Mouse (Mus musculus): ENCODE measurements at regions not wholly inside any gene's neighbourhood (a gene's known extent, or its start where the extent isn't known, plus 50 kb on each side); places are given as distances from the start of the nearest gene placed in this dataset.

DNA sequence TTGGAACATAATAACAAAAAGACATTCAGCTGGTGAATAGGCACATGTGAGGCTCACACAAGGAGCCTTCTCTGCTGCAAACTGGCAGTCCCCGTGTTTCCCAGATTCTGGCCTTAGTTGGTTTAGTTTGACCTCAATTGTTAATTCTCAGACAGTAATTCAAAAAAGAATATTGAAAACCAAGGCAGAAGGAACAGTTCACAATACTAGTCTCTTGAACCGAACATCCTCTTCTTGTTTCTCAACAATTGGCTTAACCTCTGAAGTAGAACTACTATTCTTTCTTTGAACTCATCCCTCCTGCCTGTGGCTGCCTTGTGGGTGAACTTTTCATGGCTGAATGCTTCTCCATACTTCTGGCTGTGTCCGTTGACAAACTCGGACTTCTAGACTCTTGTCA is 110.4 kb upstream of the Neil3 start:
- no peak for DNase-seq (ENCODE audit: extremely low read depth, insufficient read length, low spot score)

DNA sequence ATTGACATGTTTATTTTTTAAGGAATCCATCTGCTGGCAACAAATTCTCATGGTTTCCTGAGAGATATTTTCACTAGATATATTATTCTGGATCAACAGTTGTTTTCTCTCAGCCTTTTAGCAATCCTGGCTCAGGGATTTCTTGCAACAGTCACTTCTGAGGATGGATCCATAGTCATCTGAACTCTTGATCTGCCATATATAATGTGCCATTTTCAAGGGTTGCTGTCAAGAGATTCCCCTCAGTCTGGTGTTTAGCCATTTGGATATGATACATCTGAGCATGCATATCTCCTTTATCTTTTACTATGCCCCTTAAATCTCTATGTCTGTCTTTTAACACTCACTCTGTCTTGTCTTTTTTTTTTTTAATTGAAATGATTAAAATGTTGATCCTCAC is 130.3 kb upstream of the Neil3 start:
- DNase-seq (ENCODE audit: extremely low read depth, insufficient read length, low spot score): no peak

DNA sequence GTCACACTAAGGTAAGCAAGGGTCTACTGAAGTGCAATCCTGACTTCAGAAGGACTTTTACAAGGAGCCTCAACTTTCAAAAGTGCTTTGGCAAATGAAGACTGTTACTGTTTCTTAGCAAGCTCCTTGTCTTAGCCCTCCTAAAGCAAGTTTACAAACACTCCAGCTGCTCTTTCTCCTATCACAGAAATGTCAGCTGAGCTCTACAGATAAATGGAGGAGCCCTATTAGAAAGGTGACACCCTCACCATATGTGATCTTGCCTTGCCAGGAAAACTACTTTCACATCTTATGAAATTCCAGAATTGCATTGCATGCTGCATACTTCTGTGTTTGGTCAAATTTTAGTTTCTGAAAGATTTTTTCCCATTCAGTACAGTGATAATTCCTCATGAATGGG is 136.6 kb upstream of the Neil3 start:
- DNase-seq (ENCODE audit: extremely low read depth, insufficient read length, low spot score): no peak

DNA sequence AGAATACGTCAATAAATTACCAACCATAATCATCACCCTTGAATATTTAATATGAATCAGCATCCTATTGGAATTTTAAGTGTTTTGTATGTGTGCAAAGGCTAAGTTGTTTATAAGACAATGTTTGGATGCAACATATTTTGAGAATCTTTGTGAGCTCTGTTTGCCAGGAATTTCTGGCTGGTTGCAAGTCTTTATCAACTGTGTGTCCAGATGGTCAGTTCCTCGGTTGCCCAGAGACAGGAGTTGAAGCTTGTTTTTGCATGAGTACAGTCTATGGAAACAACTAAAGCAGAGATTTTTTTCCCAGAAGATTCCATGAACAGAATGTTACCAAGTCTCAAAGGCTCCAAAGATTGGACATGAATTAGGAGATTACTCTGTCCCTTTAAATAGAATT is 142.0 kb upstream of the Neil3 start:
- DNase-seq (ENCODE audit: extremely low read depth, insufficient read length, low spot score): no peak

DNA sequence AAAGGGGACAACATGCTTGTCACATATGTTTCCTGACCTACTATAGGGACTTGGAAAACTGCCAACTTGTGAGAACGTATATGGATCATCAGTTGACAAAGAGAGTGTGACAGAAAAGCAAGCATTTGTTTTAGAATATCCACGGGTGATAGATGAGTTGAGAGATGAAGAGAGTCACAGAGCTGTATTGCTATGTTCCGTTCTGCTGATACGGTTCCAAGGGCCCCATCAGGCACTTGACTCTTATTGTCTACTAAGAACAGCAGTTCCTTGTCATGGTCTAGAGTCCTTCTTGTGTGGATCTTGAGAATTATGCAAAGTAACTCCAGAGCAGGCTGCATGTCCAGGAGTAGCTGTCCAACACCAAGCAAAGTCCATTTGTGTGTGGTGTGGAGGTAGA is 143.0 kb upstream of the Neil3 start:
- no peak for DNase-seq (ENCODE audit: extremely low read depth, insufficient read length, low spot score)

DNA sequence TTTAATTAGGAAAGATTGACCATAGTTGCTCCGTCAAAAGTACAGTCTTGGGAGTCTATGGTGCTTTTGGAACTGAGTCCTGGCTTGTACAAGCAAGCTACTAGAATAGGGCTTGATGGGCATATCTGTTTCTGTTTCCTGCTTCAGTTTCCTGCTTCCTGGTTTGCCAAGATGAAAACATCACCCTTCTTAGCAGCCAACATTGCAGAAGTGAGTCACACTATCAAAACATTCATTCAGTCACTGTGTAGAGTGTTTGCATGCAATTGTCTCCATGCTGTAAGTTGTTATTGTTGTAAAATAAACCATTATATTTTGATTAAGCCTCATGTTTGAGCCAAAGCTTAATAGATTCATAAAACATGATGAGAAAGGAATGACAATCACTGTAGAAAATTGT is 149.3 kb upstream of the Neil3 start:
- no peak for DNase-seq (ENCODE audit: extremely low read depth, insufficient read length, low spot score)

DNA sequence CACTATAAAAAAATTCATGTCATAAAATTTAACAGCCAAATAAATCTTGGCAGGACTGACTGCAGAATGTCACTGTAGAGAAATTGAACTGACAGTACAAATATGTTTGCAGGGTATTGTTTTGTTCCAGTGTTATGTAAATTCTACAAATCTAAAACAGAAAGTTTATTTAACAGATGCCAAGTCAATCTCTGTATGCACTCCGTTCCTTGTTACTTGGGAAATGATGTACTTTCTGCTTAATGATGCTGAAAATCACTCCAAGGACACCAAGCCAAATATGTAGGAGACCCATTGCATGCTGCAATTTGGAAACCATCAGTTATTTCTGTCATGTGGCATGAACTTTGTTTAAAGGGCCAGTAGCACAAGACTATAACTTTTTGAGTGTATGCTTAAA is 182.3 kb upstream of the Neil3 start:
- DNase-seq (ENCODE audit: extremely low read depth, insufficient read length, low spot score): no peak

DNA sequence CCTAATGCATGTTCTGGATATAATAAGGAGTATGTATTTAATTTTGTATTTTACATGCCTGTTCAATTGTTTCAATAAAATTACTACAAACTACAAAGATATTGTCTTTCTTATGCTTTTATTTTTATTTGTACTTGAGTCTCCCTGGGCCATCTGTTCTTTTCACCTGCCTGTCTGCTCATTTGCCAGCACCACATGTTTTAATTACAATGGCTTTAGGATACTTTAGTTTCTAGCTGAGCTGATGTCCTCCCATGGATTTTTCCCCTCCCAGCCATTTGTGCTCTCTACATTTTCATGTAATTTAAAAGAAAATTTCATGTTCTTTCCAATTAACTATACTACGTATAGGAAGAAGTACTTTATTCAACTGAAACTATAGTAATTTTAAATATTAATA is 188.5 kb upstream of the Neil3 start:
- DNase-seq (ENCODE audit: extremely low read depth, insufficient read length, low spot score): no peak

DNA sequence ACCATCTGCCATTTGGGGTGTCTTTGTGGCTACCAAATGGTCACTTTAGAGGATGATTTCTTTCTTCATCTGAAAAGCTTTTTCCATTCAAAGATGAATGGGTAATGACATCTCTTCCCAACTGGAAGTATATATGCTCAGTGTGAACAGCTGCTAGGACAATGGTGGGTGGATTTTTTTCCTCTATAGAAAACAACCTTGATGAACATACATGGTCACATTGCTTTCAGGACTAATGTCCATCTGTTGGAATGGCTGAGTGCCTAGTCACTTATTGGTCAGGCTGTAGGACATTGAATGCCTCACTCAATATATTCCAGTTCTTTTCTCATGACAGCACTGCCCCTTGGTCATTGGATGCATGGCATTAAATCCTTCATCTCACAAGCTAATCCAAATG is 209.0 kb upstream of the Neil3 start:
- DNase-seq (ENCODE audit: extremely low read depth, insufficient read length, low spot score): no peak

DNA sequence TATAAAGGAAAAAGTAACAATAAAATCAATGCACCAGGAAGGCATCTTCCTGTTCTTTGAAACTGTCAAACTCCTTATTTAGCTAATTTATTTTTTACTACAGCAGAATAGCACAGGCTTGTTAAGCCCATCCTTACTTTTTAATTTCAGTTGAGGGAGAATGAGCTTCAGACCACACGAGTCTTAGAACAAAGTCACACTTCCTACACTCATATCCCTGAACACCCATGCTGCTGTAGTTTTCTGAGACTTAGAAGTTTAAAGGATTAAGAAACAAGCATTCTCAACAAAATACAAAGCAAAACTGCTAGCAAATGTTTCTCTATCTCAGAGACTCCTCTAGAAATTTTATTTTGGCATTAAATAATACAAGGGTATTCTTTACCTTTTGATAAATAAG is 208.8 kb upstream of the Vegfc start:
- no peak for DNase-seq (ENCODE audit: extremely low read depth, insufficient read length, low spot score)

DNA sequence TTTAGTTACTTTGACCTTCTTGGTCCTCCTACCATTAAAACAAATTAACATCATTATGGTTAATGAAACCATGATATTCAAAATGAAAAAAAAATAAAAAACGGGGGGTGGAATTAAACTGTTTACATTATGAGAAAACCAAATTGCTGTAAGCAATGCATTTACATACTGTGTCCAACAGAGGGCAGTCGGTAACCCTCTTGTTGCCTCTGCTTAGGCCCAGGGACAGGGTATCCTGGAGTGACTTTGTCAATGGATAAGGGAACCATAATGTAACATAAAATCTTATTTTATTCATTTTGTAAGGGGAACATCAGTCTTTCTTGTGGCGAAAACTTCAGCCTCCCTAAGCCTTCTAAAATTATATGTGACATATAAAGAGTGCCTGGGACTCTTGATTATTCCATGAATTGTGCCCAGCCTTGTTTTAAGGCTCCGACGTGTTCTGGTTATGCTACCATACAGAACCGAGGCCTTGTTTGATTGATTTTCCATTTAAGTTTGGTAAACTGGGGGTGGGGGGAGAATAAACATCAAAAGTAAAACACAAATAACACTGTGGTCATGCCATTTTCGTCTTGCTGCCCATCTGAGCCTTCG is 207.3 kb upstream of the Vegfc start:
- DNase-seq (ENCODE audit: extremely low read depth, insufficient read length, low spot score): no peak

DNA sequence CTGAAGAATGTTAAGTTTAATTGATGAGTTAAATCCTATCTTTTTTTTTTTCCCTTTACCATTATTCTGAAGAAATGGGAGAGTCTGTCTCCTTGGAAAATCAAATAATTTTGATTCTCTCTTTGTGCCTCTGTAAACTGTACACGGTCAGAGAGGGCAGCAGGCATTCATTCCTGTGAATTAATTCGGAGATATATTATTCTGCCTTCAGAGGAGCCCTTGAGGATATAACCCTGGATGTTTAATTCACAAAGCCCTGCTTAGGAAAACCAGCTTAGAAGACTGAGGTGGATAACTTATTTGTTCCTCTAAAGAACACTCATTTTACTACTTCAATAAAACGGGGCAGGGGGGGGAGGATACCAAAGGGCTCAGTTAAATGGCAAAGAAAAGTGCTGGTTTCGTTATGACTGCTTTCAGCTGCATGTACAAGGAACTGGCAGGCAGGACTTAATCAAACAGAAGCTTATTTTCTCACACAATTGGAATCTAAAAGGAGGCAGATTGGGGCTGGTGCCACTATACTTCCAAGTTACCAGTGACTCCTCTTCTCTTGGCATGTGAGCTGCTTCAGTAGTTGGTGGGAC is 205.3 kb upstream of the Vegfc start:
- DNase-seq (ENCODE audit: extremely low read depth, insufficient read length, low spot score): no peak

DNA sequence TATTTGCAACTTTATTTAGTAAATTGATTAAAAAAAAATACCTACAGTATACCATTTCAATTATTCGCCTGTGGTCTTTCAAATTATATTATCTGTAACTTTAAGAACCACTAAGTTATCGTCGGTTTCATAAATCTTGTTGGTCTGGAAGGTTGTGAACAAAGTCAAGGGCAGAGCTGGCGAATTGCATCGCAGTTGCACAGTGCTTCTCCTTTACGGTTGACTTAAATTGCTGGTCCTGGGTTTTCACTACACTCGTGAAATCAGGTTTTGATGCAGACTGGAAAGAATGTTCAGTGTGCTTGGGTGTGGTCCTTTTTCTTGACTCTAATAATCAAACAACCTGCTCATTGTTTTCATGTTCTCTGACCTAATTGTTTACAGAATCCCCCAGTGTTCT is 198.6 kb upstream of the Vegfc start:
- no peak for DNase-seq (ENCODE audit: extremely low read depth, insufficient read length, low spot score)

DNA sequence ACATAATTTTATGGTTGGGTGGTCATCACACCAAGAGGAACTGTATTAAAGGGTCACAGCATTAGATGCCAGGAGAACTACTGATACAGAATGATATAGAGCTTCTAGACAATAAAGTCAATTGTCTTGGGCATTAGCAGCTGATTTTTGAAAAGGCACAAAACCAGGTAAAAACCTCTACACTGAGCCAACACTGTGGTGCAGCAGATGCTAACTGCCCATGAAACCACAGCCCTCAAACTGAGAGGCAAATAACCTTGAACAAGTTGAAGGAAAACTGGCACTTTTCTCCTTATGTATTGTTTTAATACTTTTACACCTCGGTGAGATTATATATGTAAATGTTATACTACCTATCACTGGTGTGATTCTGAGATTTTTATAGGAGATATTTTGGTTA is 195.9 kb upstream of the Vegfc start:
- no peak for DNase-seq (ENCODE audit: extremely low read depth, insufficient read length, low spot score)

DNA sequence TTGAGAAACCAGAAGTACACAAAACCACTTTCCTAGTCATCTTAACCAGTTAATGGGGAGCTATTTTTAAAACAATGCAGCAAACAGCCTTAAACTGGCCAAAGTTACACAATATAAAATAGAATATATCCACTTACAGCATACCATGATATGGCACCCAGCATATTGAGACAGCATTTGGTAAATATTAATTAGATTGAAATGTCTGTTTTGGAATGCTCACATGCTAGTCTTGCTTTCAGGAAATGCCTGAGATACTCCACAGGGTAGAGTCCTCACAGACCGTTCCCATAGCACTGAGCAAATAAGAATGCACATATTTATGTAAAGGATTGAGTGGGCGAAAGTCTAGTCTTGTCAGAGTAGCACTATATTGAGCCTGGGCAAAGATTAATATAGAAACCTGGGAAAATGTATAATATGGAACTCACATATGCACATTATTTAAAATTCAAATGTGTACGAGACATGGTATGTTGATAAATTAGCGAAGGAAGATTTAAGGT is 185.1 kb upstream of the Vegfc start:
- DNase-seq (ENCODE audit: extremely low read depth, insufficient read length, low spot score): no peak

DNA sequence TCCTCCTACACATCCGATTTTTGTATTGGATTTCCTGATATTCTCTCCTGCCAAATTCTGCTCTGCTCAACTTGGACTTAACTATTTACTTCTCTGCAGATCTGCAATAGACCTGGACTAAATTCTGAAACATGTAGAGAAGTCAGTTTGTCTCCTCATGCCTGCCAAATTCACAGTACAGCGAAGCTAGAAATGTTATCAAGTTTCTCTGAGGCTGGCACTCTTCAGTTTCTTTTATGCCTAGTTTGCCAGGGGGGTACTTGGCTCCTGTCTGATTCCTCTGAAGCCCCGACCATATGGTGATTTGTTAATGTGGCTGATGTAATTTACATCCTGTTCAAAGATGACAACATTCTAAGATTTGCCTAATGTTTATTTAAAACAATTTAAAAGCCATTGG is 184.6 kb upstream of the Vegfc start:
- DNase-seq (ENCODE audit: extremely low read depth, insufficient read length, low spot score): no peak

DNA sequence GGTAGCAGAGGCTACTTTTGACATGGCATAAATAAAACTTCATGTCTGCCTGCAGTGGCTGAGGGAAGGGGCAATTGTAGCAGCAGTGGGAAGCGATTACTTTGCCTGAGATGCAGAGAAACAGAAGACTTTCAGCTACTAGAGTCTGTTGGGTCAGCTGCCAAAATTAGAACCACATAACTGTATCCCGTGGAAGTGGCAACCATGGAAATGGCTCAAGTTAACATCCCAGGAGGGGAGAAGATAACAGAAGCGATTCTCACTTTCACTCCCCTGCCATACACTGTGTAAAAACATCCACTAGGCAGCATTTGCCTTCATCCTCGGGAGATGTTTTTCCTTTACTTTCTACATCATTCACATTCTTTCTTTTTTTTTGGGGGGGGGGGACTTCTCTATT is 155.1 kb upstream of the Vegfc start:
- DNase-seq (ENCODE audit: extremely low read depth, insufficient read length, low spot score): no peak

DNA sequence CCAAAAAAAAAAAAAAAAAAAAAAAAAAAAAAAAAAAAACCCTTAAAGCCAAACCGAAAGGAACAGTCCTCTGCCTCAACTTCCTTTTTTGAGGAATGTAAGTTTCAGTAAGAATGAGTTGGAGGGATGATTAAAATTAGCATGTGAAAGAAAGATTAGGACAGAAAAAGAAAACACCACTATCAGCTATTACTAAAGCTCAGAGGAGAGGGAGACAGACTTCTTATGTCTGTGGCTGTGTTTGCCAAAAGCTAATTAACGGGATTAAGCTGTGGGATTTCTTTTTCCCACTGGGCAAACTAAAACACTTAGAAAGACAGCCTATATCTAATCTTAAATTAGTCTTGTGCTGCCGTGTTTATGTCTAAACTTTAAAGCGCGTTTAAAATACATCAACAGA is 146.7 kb upstream of the Vegfc start:
- DNase-seq (ENCODE audit: extremely low read depth, insufficient read length, low spot score): no peak

DNA sequence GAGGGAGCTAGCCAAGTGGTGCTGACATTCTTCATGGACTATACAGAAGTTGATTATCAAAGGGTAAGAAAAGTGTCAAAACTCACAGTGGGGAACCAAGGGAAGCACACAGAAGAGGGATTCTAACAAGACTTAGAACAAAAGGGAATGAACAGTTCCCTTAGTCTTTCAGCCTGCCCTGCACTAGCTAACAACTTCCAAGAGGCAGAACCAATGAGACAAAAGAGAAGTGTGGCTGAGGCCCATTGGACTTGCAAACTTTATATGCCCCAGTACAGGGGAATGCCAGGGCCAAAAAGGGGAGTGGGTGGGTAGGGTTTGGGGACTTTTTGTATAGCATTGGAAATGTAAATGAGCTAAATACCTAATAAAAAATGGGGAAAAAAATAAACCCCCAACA is 139.0 kb upstream of the Vegfc start:
- DNase-seq (ENCODE audit: extremely low read depth, insufficient read length, low spot score): no peak

DNA sequence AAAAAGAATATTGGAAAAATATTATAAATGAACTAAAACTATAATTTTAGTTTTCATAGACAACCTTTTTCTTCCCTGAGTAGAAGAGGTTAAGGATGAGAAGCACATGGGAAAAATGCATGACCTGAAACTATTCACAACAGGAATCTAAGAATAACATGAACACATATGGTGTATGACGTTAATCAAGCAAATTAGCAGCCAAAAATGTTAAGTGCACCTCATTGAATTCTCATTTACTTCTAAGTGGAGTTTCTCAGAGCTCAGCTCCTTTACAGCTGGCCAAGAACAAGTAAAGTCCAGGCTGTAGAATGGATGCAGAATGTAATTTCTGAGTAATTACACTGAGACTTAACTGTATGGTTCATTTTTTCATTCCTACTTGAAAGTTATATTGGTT is 137.9 kb upstream of the Vegfc start:
- DNase-seq (ENCODE audit: extremely low read depth, insufficient read length, low spot score): no peak

DNA sequence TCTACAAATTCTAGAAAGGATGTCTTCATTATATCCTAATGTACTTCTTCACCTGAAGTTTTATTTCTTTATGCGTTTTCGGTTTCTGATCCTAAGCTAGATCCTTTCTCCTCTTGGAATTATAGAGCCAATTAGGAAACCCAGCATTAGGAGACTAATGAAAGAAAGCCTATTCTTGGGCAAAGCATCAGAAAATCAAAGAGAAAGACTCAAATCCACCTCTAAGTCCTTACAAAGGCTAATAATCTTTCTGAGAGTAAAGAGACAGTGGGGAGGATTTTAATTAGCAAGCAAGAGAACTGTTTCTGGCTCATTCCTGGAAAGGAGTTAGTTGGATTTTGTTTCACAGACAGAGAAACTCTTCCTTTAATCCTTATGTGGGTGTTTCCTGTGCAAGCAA is 136.3 kb upstream of the Vegfc start:
- no peak for DNase-seq (ENCODE audit: extremely low read depth, insufficient read length, low spot score)

DNA sequence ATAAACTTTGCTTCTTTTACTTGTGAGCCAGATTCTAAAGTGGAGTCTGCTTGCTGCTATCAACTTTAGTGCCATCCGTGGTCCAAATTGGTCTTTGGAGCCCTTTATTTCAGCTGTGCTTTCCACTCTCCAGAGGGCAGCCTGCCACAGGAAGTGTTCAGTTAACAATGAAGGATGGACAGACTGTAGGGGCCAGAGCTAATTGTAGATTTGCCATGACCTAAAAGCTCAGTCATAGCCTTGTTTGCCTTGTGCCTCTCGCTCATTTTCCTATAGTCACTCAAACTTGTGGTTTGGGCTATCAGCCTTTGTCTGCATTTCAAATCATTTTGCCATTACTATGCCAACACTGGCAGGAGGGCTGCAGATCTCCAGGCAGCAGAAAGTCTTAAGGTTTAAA is 131.8 kb upstream of the Vegfc start:
- DNase-seq (ENCODE audit: extremely low read depth, insufficient read length, low spot score): no peak

DNA sequence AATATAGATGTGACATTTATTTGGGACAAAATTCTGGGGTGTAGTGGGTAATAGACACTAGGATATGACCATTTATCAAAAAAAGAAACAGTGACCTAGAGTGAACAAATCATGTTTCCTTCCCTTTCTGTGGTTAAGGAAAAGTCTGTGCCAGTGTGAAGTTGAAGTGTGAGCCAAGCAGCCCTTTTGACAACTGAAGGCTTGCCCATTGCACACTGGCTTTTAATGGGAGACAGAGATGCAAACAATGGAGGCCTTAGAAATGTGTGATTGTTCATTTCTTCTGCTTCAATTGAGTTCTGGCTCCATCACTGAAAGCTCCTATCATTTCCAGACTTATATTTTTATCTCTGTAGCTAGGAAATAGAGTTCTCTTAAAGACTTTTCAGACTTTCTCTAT is 130.0 kb upstream of the Vegfc start:
- DNase-seq (ENCODE audit: extremely low read depth, insufficient read length, low spot score): no peak
